Mouse (Mus musculus): ENCODE measurements around the gene Map3k14.

The Map3k14 gene

GRCm38 (mm10) chr11:103271979-103272378 is 4.7 kb upstream of the Map3k14 start:
- no peak for DNase-seq

GRCm38 (mm10) chr11:103269426-103269825 is 2.2 kb upstream of the Map3k14 start:
- DNase-seq, result no peak

- DNase-seq, result no peak
Observed at GRCm38 (mm10) chr11:103268905-103269304, 1.6 kb upstream of the Map3k14 start.

GRCm38 (mm10) chr11:103268350-103268749 is 1.1 kb upstream of the Map3k14 start:
- no peak for DNase-seq

- no peak for DNase-seq
Observed at GRCm38 (mm10) chr11:103266729-103267345, 435 bp downstream of the Map3k14 start.

- no peak for DNase-seq
Observed at GRCm38 (mm10) chr11:103265856-103266255, 1.4 kb downstream of the Map3k14 start.

- DNase-seq, result no peak
Observed at GRCm38 (mm10) chr11:103265211-103265610, 2.1 kb downstream of the Map3k14 start.

GRCm38 (mm10) chr11:103264427-103265005 is 2.8 kb downstream of the Map3k14 start:
- DNase-seq, result no peak

- DNase-seq, result no peak
Observed at GRCm38 (mm10) chr11:103263551-103263950, 3.7 kb downstream of the Map3k14 start.

GRCm38 (mm10) chr11:103262412-103263267 is 4.6 kb downstream of the Map3k14 start:
- no peak for DNase-seq

- DNase-seq, result no peak
Observed at GRCm38 (mm10) chr11:103261671-103262411, 5.4 kb downstream of the Map3k14 start.

- no peak for DNase-seq
Observed at GRCm38 (mm10) chr11:103260515-103261192, 6.6 kb downstream of the Map3k14 start.

- no peak for DNase-seq
Observed at GRCm38 (mm10) chr11:103260034-103260433, 7.2 kb downstream of the Map3k14 start.

- no peak for DNase-seq
Observed at GRCm38 (mm10) chr11:103257938-103258481, 9.3 kb downstream of the Map3k14 start.

GRCm38 (mm10) chr11:103253605-103254004 is 13.7 kb downstream of the Map3k14 start:
- DNase-seq, result no peak

GRCm38 (mm10) chr11:103252380-103252779 is 14.9 kb downstream of the Map3k14 start:
- no peak for DNase-seq

GRCm38 (mm10) chr11:103250324-103250723 is 16.9 kb downstream of the Map3k14 start:
- DNase-seq, result no peak

- no peak for DNase-seq
Observed at GRCm38 (mm10) chr11:103249509-103249908, 17.8 kb downstream of the Map3k14 start.

- no peak for DNase-seq
Observed at GRCm38 (mm10) chr11:103248837-103249236, 18.4 kb downstream of the Map3k14 start.

- peak; percentile 91 for DNase-seq
Observed at GRCm38 (mm10) chr11:103247504-103248177, 19.6 kb downstream of the Map3k14 start.

- DNase-seq, result no peak
Observed at GRCm38 (mm10) chr11:103246731-103247290, 20.5 kb downstream of the Map3k14 start.
